Mouse (Mus musculus) left cerebral cortex, adult 2 months (tissue): ENCODE data around the gene Golgb1. TPM values are rescaled to one million over a fixed set of nuclear protein-coding genes. Genes with fewer than 3 reads are reported as not detected.

ENCODE experiments used
- DNase-seq, 2 experiments: peaks; one replicate each; pipeline ENCODE4 v3.0.0; 2021 to 2022; ENCODE audit warnings: low spot score in 2 of 2, mixed read lengths in 1 of 2; ENCODE audit errors: extremely low spot score in 1 of 2
- H3K27ac ChIP-seq: fragments of 200-600 bp; 2 replicates; pipeline ENCODE4 v1.8.1; 2022
- H3K4me3 ChIP-seq: fragments of 200-600 bp; 2 replicates; pipeline ENCODE4 v1.8.1; 2022
- CTCF ChIP-seq: fragments of 200-600 bp; IDR thresholded peaks from 2 replicates; pipeline ENCODE4 v1.8.1; 2022; ENCODE audit warnings: antibody characterized with exemption, mild to moderate bottlenecking, moderate library complexity
- intact Hi-C: fragments of 180-260 bp; cut with DNase I; formaldehyde crosslinking; loops from one replicate; pipeline ENCODE4 v1.15.1; 2025
- total RNA-seq, 2 experiments: library from RNA; stranded (reverse); gene quantifications; 2 replicates each; pipeline ENCODE4 v1.2.3; 2021

Golgb1 gene
- total RNA-seq, 2 experiments from 2014 or later, result 77.8 to 92.1 TPM

GRCm38 (mm10) chr16:36931976-36932375, 57.0 kb downstream of the Golgb1 start:
- DNase-seq, result no peak
- Histone ChIP-seq H3K4me3 (no peak overlapping the region), H3K27ac (no peak overlapping the region)
- intact Hi-C loops, result no loop called here
- TF ChIP-seq CTCF, result no peak

GRCm38 (mm10) chr16:36932546-36932945, 57.6 kb downstream of the Golgb1 start:
- intact Hi-C loops, result no loop called here
- TF ChIP-seq CTCF, result no peak
- H3K4me3 ChIP-seq, result no peak overlapping the region
- H3K27ac ChIP-seq, result no peak overlapping the region
- no peak for DNase-seq

GRCm38 (mm10) chr16:36934131-36934840, 59.3 kb downstream of the Golgb1 start:
- intact Hi-C loops, result no loop called here
- Histone ChIP-seq H3K27ac (peak overlapping the region; percentile 24; the same call in 1 of the 2 replicates), H3K4me3 (no peak overlapping the region)
- TF ChIP-seq CTCF, result no peak
- DNase-seq, result no peak

- TF ChIP-seq CTCF, result no peak
- no peak for DNase-seq
- intact Hi-C loops, result no loop called here
- Histone ChIP-seq H3K4me3 (no peak within 1 kb of the TSS), H3K27ac (peak within 1 kb of the TSS; percentile 24; the same call in 1 of the 2 replicates)
These were observed 60.1 kb downstream of the Golgb1 start, which contains the start of gene Hcls1 for GRCm38 (mm10) chr16:36934841-36935620. Gene Hcls1 (plus strand): TSS chr16:36934983.

- H3K4me3 ChIP-seq, result no peak overlapping the region
- H3K27ac ChIP-seq, result no peak overlapping the region
- DNase-seq, result no peak
- intact Hi-C loops, result no loop called here
- no peak for TF ChIP-seq CTCF
These were observed 60.9 kb downstream of the Golgb1 start for GRCm38 (mm10) chr16:36935814-36936213.

- intact Hi-C loops, result no loop called here
- DNase-seq, result no peak
- TF ChIP-seq CTCF, result no peak
- Histone ChIP-seq H3K27ac (no peak overlapping the region), H3K4me3 (no peak overlapping the region)
These were observed 66.3 kb downstream of the Golgb1 start for GRCm38 (mm10) chr16:36941137-36941727.

GRCm38 (mm10) chr16:36941895-36942294, 67.0 kb downstream of the Golgb1 start:
- intact Hi-C loops, result no loop called here
- no peak for TF ChIP-seq CTCF
- DNase-seq, result no peak
- no peak overlapping the region for H3K27ac ChIP-seq
- no peak overlapping the region for H3K4me3 ChIP-seq

GRCm38 (mm10) chr16:36943591-36943990, 68.7 kb downstream of the Golgb1 start:
- intact Hi-C loops, result no loop called here
- Histone ChIP-seq H3K27ac (no peak overlapping the region), H3K4me3 (no peak overlapping the region)
- no peak for TF ChIP-seq CTCF
- no peak for DNase-seq

GRCm38 (mm10) chr16:36944895-36945424, 70.0 kb downstream of the Golgb1 start:
- DNase-seq, result no peak
- intact Hi-C loops, result loop anchor here (2.0 kb wide), 1 partner anchor 66 kb away; the partner anchor contains the start of gene Polq
- Histone ChIP-seq H3K27ac (no peak overlapping the region), H3K4me3 (no peak overlapping the region)
- no peak; the same call in 1 of the 2 replicates for TF ChIP-seq CTCF

GRCm38 (mm10) chr16:36946459-36947159, 71.7 kb downstream of the Golgb1 start:
- H3K27ac ChIP-seq, result no peak overlapping the region
- TF ChIP-seq CTCF, result no peak
- H3K4me3 ChIP-seq, result no peak overlapping the region
- intact Hi-C loops, result no loop called here
- no peak for DNase-seq

GRCm38 (mm10) chr16:36947646-36948197, 72.8 kb downstream of the Golgb1 start:
- H3K27ac ChIP-seq, result no peak overlapping the region
- intact Hi-C loops, result no loop called here
- TF ChIP-seq CTCF, result no peak
- no peak for DNase-seq
- H3K4me3 ChIP-seq, result no peak overlapping the region
